Mouse (Mus musculus): ENCODE measurements at regions not wholly inside any gene's neighbourhood (a gene's known extent, or its start where the extent isn't known, plus 50 kb on each side); places are given as distances from the start of the nearest gene placed in this dataset.

- intact Hi-C loops (cut with DNase I) = loop anchor here (5.0 kb wide), 1 partner anchor 68 kb away; no protein-coding TSS in a partner anchor
- DNase-seq = no peak
Observed at GRCm38 (mm10) chr16:24259711-24260230, 133.5 kb upstream of the Lpp start.

GRCm38 (mm10) chr16:24258991-24259390, 134.3 kb upstream of the Lpp start:
- intact Hi-C loops (cut with DNase I) = loop anchor here (5.0 kb wide), 1 partner anchor 68 kb away; no protein-coding TSS in a partner anchor
- no peak for DNase-seq

- intact Hi-C loops (cut with DNase I) = loop anchor here (5.0 kb wide), 1 partner anchor 72 kb away; no protein-coding TSS in a partner anchor
- DNase-seq = no peak
Observed at GRCm38 (mm10) chr16:24255037-24255436, 138.3 kb upstream of the Lpp start.

GRCm38 (mm10) chr16:24254590-24254989, 138.7 kb upstream of the Lpp start:
- intact Hi-C loops (cut with DNase I) = no loop called here
- DNase-seq = no peak

- no peak for DNase-seq
- intact Hi-C loops (cut with DNase I) = no loop called here
Observed at GRCm38 (mm10) chr16:24254143-24254542, 139.2 kb upstream of the Lpp start.

- DNase-seq = peak in 1 of 2 experiments; percentile 17
- intact Hi-C loops (cut with DNase I) = loop anchor here (10.0 kb wide), 1 partner anchor 318 kb away; no protein-coding TSS in a partner anchor
Observed at GRCm38 (mm10) chr16:24247291-24247690, 146.0 kb upstream of the Lpp start.

- DNase-seq = peak; percentile 67 to 76
- intact Hi-C loops (cut with DNase I) = loop anchor here (1.0 to 5.0 kb wide), 5 partner anchors 46 to 824 kb away; no protein-coding TSS in a partner anchor
Observed at GRCm38 (mm10) chr16:24238075-24238555, 155.2 kb upstream of the Lpp start.

GRCm38 (mm10) chr16:24237425-24237824, 155.9 kb upstream of the Lpp start:
- DNase-seq = no peak
- intact Hi-C loops (cut with DNase I) = loop anchor here (5.0 kb wide), 3 partner anchors 45 to 825 kb away; no protein-coding TSS in a partner anchor

- intact Hi-C loops (cut with DNase I) = loop anchor here (5.0 kb wide), 3 partner anchors 45 to 825 kb away; no protein-coding TSS in a partner anchor
- DNase-seq = no peak
Observed at GRCm38 (mm10) chr16:24237013-24237412, 156.3 kb upstream of the Lpp start.

GRCm38 (mm10) chr16:24236511-24236910, 156.8 kb upstream of the Lpp start:
- no peak for DNase-seq
- intact Hi-C loops (cut with DNase I) = loop anchor here (5.0 kb wide), 3 partner anchors 44 to 826 kb away; no protein-coding TSS in a partner anchor

GRCm38 (mm10) chr16:24234795-24235194, 158.5 kb upstream of the Lpp start:
- no peak for DNase-seq
- intact Hi-C loops (cut with DNase I) = loop anchor here (5.0 kb wide), 4 partner anchors 42 to 828 kb away; no protein-coding TSS in a partner anchor

GRCm38 (mm10) chr16:24232001-24232530, 161.2 kb upstream of the Lpp start:
- intact Hi-C loops (cut with DNase I) = loop anchor here (5.0 kb wide), 1 partner anchor 155 kb away; no protein-coding TSS in a partner anchor
- no peak for DNase-seq

GRCm38 (mm10) chr16:24231506-24231905, 161.8 kb upstream of the Lpp start:
- intact Hi-C loops (cut with DNase I) = loop anchor here (5.0 kb wide), 1 partner anchor 154 kb away; no protein-coding TSS in a partner anchor
- peak in 1 of 2 experiments; percentile 21 for DNase-seq

GRCm38 (mm10) chr16:24229002-24229607, 164.2 kb upstream of the Lpp start:
- DNase-seq = no peak
- intact Hi-C loops (cut with DNase I) = loop anchor here (1.0 kb wide), 1 partner anchor 16 kb away; no protein-coding TSS in a partner anchor

- no peak for DNase-seq
- intact Hi-C loops (cut with DNase I) = no loop called here
Observed at GRCm38 (mm10) chr16:24225897-24226296, 167.4 kb upstream of the Lpp start.

- intact Hi-C loops (cut with DNase I) = no loop called here
- no peak for DNase-seq
Observed at GRCm38 (mm10) chr16:24225090-24225489, 168.2 kb upstream of the Lpp start.

GRCm38 (mm10) chr16:24223901-24224300, 169.4 kb upstream of the Lpp start:
- DNase-seq = no peak
- intact Hi-C loops (cut with DNase I) = no loop called here

GRCm38 (mm10) chr16:24223527-24223880, 169.8 kb upstream of the Lpp start:
- DNase-seq = no peak
- intact Hi-C loops (cut with DNase I) = no loop called here

GRCm38 (mm10) chr16:24222759-24223526, 170.4 kb upstream of the Lpp start:
- intact Hi-C loops (cut with DNase I) = no loop called here
- DNase-seq = no peak

GRCm38 (mm10) chr16:24221992-24222391, 171.3 kb upstream of the Lpp start:
- intact Hi-C loops (cut with DNase I) = no loop called here
- no peak for DNase-seq

- intact Hi-C loops (cut with DNase I) = no loop called here
- no peak for DNase-seq
Observed at GRCm38 (mm10) chr16:24220613-24221012, 172.7 kb upstream of the Lpp start.
